Mouse (Mus musculus): ENCODE data around the gene Rfc5.

The Rfc5 gene

GRCm38 (mm10) chr5:117376331-117376761, 12.5 kb downstream of the Rfc5 start:
- DNase-seq (ENCODE audit: low read depth in 2 of 2, low spot score in 2 of 2) = no peak

DNA sequence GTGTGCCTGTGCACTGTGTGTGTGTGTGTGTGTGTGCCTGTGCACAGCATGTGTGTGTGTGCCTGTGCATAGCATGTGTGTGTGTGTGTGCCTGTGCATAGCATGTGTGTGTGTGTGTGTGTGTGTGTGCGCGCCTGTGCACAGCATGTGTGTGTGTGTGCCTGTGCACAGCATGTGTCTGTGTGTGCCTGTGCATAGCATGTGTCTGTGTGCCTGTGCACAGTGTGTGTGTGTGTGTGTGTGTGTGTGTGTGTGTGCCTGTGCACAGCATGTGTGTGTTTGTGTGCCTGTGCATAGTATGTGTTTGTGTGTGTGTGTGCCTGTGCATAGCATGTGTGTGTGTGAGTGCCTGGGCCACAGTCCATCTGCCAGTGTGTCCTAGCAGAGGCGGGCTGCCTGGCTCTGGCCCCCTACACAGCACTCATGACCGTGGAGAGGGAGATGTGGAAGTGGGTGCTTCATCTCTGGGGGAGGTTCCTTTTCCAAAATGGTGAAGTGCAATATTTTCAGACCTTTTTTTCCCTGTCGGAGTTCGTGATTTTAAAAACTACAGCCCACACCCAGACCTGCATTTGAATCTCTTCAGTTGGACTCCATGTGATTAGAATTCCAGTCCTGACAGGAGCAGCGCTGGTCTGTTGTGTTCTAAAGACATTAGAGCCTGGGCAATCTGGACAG, 14.3 kb downstream of the Rfc5 start:
- no peak for DNase-seq (ENCODE audit: low read depth in 2 of 2, low spot score in 2 of 2)

DNA sequence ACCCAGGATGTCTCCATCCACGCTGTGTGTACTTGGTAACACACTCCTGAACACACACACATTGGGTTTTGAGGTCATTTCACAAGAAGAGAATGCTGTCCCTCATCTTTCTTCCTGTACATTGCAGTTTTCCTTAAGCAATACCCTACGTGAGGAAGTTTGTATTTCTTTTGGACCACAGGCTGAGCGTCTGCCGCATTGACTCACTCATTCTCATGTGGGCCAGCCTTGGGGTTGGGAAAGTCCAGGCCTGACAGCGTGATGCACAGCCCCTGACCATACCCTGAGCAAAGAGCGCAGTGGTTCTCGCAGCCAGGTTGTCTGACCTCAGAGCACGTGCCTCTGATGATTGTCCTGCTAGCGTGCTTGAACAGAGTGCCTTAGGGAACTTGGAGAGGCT, 15.4 kb downstream of the Rfc5 start:
- DNase-seq (ENCODE audit: low read depth in 2 of 2, low spot score in 2 of 2) = no peak

- no peak for DNase-seq (ENCODE audit: low read depth in 2 of 2, low spot score in 2 of 2)
Observed at GRCm38 (mm10) chr5:117370592-117370991, 18.3 kb downstream of the Rfc5 start.

GRCm38 (mm10) chr5:117367206-117367605, 21.6 kb downstream of the Rfc5 start:
- DNase-seq (ENCODE audit: low read depth in 2 of 2, low spot score in 2 of 2) = no peak

DNA sequence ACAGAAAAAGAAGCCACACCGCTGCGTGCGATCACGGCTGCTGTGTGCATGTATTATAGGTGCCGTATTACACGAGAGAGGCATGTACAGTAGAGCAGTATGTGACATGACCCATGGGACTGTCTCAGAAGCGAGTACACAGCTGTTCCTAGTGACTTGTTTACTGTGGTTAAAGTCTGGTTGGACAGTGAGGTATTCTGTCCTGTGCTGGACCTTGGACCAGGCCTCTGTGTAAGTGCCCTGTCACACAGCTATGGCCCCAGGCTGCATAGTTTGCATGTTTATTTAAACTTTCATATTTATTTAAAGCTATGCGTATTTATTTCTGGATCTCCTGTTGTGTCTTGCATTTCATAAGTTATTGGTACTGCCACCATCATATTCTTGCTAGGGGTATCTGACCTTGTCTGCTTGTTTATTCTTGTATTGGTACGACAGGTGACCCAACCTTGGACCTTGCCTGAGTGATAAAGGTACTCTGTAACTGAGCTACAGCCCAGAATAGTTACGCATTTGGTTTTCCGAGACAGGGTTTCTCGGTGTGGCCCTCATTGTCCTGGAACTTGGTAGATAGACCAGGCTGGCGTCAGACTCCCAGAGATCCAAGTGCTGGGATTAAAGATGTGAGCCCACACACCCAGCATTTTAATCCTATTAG, 22.8 kb downstream of the Rfc5 start:
- DNase-seq (ENCODE audit: low read depth in 2 of 2, low spot score in 2 of 2) = no peak

GRCm38 (mm10) chr5:117364821-117365220, 24.0 kb downstream of the Rfc5 start:
- DNase-seq (ENCODE audit: low read depth in 2 of 2, low spot score in 2 of 2) = no peak

- no peak for DNase-seq (ENCODE audit: low read depth in 2 of 2, low spot score in 2 of 2)
Observed at GRCm38 (mm10) chr5:117363066-117363782, 25.6 kb downstream of the Rfc5 start.

- DNase-seq (ENCODE audit: low read depth in 2 of 2, low spot score in 2 of 2) = no peak
Observed at GRCm38 (mm10) chr5:117361590-117361989, 27.3 kb downstream of the Rfc5 start.

DNA sequence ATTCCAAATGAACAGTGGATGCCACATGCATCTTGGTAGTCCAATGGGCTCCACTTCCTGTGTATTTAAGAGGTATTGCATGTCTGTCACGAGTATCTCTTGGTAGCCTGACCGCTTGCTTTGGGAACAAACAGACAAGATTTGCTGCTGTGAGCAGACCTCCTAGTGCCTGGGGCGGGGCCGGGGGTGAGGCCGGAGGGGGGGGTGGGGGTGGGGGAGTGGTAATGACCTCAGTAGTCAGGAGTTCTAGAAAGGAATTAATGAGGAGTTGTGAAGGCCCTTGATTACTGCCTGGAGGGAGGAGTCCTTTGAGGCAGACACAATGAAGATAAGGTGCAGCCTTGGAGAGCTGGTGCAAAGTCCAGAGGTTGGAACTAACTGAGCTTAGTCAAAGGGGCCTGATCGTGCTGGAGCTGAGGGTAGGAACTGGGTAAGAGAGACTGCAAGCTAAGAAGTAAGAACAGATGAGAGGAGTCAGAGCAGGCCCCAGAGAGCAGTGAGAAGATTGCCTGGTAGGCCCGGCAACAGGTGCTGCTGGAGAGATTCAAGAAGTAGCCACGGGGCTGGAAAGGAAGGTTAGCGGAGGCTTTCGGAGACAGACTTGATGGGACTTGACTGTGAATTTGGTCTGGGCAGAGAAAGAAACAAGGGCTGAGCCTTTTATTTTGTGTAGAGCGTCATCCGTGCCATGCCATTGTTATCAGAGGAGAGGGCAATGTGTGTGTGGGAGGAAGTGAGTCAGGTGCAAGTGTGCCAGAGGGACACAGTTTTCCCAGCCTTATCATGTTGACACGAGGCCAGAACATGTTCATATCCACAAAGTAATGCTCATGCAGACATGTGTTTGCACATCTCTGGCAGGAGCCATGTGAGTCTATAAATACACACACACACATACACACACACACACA, 28.0 kb downstream of the Rfc5 start:
- DNase-seq (ENCODE audit: low read depth in 2 of 2, low spot score in 2 of 2) = no peak

DNA sequence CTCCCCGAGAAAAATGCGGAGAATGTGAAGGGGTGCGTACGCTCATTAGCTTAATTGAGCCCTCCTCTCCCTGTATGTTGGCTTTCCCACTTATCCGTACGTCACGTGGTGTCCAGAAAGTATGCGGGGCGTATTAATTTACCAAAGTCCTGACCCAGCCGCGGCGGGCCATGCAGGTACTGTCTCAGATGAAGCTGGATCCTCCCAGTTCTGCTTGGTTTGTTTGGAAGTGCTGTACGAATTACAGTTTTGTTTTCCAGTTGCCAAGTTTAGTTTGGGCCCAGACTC, 28.7 kb downstream of the Rfc5 start:
- no peak for DNase-seq (ENCODE audit: low read depth in 2 of 2, low spot score in 2 of 2)

- DNase-seq (ENCODE audit: low read depth in 2 of 2, low spot score in 2 of 2) = no peak
Observed at GRCm38 (mm10) chr5:117359497-117360227, 29.2 kb downstream of the Rfc5 start.

DNA sequence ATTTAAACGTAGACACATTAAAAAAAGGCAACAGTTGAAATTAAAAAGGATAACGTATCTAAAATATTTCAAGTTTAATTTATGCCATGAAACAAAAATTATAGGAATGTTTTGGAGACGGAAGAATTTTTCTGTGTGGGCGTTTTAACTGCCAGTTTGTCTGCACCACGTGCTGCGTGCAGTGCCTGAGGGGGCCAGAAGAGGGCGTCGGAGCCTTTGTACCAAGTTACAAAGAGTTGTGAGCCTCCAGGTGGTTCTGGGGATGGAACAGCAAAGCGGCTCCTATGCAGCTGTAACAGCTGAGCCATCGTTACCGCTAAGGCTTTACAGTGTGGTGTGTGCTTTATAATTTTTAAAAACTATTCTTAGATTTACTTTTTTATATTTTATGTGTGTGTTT, 30.1 kb downstream of the Rfc5 start:
- peak; percentile 59 to 74 for DNase-seq (ENCODE audit: low read depth in 2 of 2, low spot score in 2 of 2)

DNA sequence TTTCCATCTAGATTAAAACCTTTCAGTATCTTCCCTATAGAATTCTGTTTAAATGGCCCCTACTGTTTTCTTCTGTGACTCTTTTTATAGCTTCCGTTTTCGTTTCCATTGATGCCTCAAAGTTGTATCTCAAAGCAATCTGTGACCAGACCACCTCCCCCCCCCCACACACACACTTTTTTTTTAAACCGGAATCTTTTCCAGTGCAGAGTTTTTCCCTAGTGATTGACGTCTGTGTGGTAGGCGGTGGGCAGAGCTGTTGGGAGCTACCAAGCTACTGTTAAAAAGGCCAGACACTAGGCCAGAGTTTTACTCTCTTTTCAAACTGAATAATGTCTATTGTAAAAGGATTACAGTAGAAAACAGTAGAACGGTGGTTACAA, 30.6 kb downstream of the Rfc5 start:
- DNase-seq (ENCODE audit: low read depth in 2 of 2, low spot score in 2 of 2) = no peak

GRCm38 (mm10) chr5:117357478-117358247, 31.2 kb downstream of the Rfc5 start:
- peak; percentile 19 to 31 for DNase-seq (ENCODE audit: low read depth in 2 of 2, low spot score in 2 of 2)

DNA sequence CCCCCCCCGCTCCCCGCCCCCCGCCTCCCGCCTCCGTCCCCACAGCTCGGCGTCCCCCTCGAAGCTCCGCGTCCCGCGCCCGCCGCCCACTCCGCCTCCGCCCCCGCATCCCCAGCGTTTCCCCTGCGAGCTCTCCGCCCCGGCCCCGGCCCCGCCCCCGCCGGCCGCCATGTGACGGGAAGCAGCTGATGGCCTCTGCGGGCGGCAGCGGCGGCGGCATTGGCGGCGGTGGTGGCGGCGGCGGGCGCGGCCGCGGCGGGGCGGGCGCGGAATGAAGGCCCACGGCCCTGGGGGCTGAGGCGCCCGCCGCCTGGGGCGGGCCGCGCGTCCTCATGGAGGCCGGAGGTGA, 31.7 kb downstream of the Rfc5 start, which contains the start of gene Wsb2:
Wsb2 (plus strand) TSS at position 176 of the 349 bp plus-strand sequence.
- peak; percentile 48 to 52 for DNase-seq (ENCODE audit: low read depth in 2 of 2, low spot score in 2 of 2)

DNA sequence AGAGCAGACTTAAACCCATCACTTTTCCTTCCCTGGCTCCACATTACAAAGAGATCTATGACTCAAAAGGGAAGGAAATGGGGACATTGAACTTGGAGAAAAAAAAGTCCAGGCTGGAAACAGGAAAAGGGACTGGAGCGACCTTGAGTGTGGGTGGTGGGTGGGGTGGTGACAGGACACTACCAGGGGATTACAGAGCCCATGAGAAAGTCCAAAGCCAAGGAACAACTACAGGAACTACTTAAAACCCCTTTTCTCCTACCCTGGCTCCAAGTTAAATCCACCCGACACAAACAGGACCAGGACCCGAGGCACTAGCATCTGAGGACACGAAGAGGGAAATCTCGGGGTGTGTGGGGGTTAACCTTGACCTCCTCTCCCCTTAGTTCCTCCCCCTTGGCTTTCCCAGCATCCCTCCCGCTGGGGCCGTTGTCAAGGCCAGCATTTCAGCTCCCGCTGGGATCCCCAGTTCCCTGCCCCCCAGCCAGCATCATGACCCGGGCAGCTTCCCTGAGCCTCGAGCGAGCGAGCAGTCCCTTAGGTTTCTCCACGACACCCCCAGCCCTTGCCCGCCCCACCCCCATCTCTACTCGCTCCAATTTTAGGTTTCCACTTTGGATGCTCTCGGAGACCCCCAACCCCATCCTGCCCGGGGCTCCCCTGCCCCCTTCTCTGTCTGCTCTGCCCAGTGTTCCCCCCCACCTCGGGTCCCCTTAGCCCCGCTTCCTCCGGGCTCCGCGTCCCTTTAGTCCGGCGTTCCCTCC, 32.3 kb downstream of the Rfc5 start:
- peak in 1 of 2 experiments; percentile 8 for DNase-seq (ENCODE audit: low read depth in 2 of 2, low spot score in 2 of 2)

DNA sequence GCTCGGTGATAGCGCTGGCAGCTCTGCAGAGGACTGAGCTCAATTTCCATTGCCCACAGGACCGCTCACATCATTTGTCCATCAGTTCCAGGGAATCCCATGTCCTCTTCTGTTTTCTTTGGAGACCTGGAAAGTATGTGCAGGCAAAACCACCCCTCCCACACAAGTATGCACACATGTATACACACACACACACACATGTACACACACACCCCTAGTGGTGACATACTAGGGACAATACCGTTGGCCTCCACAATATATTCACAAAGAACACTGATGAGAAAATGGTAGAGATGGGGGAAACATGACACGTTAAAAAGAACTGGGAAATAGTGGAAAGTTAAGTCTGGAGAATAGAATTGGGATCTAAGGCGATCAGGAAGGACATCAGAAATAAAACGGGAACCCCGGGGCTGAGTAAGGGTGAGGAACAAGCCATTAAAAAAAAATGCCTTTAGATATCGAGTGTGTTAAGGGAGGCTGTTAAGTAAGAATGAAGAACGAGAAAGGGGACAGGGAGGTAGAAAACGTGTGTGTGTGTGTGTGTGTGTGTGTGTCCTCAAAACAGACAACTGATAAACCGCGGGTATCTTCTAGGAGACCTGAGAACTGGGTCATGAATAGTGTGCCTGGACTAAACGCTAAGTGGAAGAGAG, 33.1 kb downstream of the Rfc5 start:
- peak in 1 of 2 experiments; percentile 2 for DNase-seq (ENCODE audit: low read depth in 2 of 2, low spot score in 2 of 2)

DNA sequence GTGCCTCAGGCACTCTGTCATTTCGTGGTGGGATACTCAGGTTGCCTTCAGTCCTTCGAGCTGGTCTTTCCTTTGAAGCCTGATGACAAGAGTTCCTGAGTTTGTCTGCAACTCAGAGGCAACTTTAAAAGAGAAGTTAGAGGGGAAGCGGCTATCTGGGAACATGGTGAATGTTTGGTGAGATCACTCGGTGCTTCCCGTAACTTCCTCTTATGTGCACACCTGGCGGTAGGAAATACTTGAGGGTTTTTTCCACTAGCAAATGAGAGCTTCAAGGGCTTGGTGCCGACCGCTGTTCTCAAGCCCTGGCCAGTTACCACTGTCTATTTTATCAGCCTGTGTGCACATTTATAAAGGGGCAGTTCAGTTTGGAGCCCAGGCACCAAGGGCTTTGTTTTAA, 34.7 kb downstream of the Rfc5 start:
- no peak for DNase-seq (ENCODE audit: low read depth in 2 of 2, low spot score in 2 of 2)
